Mouse (Mus musculus) kidney, adult 8-10 months (tissue): Measurements from ENCODE around the gene Nebl.

Experiments used
- DNase-seq, 2 experiments: peaks; one replicate each; pipeline ENCODE4 v3.0.0; 2022

Gene Nebl

GRCm38 (mm10) chr2:17603573-17603972 lies 127.7 kb downstream of the Nebl start:
- no peak for DNase-seq

- no peak for DNase-seq
Measured at GRCm38 (mm10) chr2:17600652-17601051, 130.6 kb downstream of the Nebl start.

- DNase-seq: no peak
Measured at GRCm38 (mm10) chr2:17599860-17600259, 131.4 kb downstream of the Nebl start.

GRCm38 (mm10) chr2:17597932-17598331 lies 133.3 kb downstream of the Nebl start:
- DNase-seq: no peak

- no peak for DNase-seq
Measured at GRCm38 (mm10) chr2:17589669-17590068, 141.6 kb downstream of the Nebl start.

GRCm38 (mm10) chr2:17585329-17585992 lies 145.8 kb downstream of the Nebl start:
- DNase-seq: no peak

- DNase-seq: no peak
Measured at GRCm38 (mm10) chr2:17575648-17576047, 155.6 kb downstream of the Nebl start.

- no peak for DNase-seq
Measured at GRCm38 (mm10) chr2:17571716-17572115, 159.5 kb downstream of the Nebl start.

GRCm38 (mm10) chr2:17558889-17559742 lies 172.1 kb downstream of the Nebl start:
- no peak for DNase-seq

GRCm38 (mm10) chr2:17549895-17550558 lies 181.2 kb downstream of the Nebl start:
- no peak for DNase-seq

GRCm38 (mm10) chr2:17546354-17546948 lies 184.8 kb downstream of the Nebl start:
- no peak for DNase-seq

- no peak for DNase-seq
Measured at GRCm38 (mm10) chr2:17539737-17540136, 191.5 kb downstream of the Nebl start.

GRCm38 (mm10) chr2:17538493-17538892 lies 192.8 kb downstream of the Nebl start:
- no peak for DNase-seq

- DNase-seq: no peak
Measured at GRCm38 (mm10) chr2:17531355-17532105, 199.7 kb downstream of the Nebl start.

GRCm38 (mm10) chr2:17525739-17526526 lies 205.3 kb downstream of the Nebl start:
- no peak for DNase-seq

GRCm38 (mm10) chr2:17525211-17525610 lies 206.1 kb downstream of the Nebl start:
- no peak for DNase-seq

GRCm38 (mm10) chr2:17524205-17524978 lies 206.9 kb downstream of the Nebl start:
- DNase-seq: no peak

GRCm38 (mm10) chr2:17523791-17524190 lies 207.5 kb downstream of the Nebl start:
- no peak for DNase-seq

GRCm38 (mm10) chr2:17515686-17516085 lies 215.6 kb downstream of the Nebl start:
- DNase-seq: no peak

- no peak for DNase-seq
Measured at GRCm38 (mm10) chr2:17514765-17515164, 216.5 kb downstream of the Nebl start.

GRCm38 (mm10) chr2:17509942-17510341 lies 221.3 kb downstream of the Nebl start:
- DNase-seq: no peak
